Mouse (Mus musculus): ENCODE measurements around the gene Chst15. TPM values are rescaled to one million over a fixed set of nuclear protein-coding genes. Genes with fewer than 3 reads are reported as not detected.

Chst15 gene
- total RNA-seq, 2 experiments from 2014 or later: 34.1 to 43.9 TPM

Other genes with a start within 250 kb of the Chst15 start
- 10 to 100 TPM; 11.6 to 14.9 TPM for gene Cpxm2, start 162.5 kb downstream of the Chst15 start, total RNA-seq (2021)

Data from adrenal gland, adult 18-20 months (tissue).